Mouse (Mus musculus): ENCODE results near the gene D930048N14Rik.

- TF ChIP-seq CTCF (IDR thresholded peaks at IDR 0.05; ENCODE audit: low read depth), result no peak
- TF ChIP-seq EP300 (IDR thresholded peaks at IDR 0.05; ENCODE audit: low read depth), result no peak
Measured at GRCm38 (mm10) chr11:51644217-51644616, 6.5 kb upstream of the D930048N14Rik start.

All from liver, postnatal 0 days (tissue).